8 mouse cellular contexts compared by ENCODE assay signal in genomic region chr3:32396794-32397460, GRCm38 (mm10). TPM values are rescaled to one million over a fixed set of nuclear protein-coding genes. Genes with fewer than 3 reads are reported as not detected.
DNase-seq lines count a peak whose midpoint lies in the region; ATAC-seq lines count a peak whose summit lies in the region.

No protein-coding gene starts in this region.

- intact Hi-C loops in heart, postnatal 14 days (cut with DNase I), result loop anchor here (1.0 to 5.0 kb wide), 3 partner anchors 32 to 55 kb away; no protein-coding TSS in a partner anchor

- H3K4me2 ChIP-seq in forebrain, embryonic 14.5 days (ENCODE audit: low read length), result peak overlapping the region; percentile 72
- peak overlapping the region; percentile 66 for H3K4me2 ChIP-seq in neural tube, embryonic 15.5 days

- H3K4me3 ChIP-seq in forebrain, embryonic 14.5 days (ENCODE audit: low read depth, low read length), result peak overlapping the region; percentile 74
- H3K4me3 ChIP-seq in neural tube, embryonic 15.5 days (replicated peaks), result peak overlapping the region; percentile 91

- DNase-seq in ES-CJ7 (ENCODE audit: low read depth, low spot score), result peak; percentile 98
- peak; percentile 96 for DNase-seq in cerebellum, adult 11 months
- DNase-seq in forebrain, embryonic 14.5 days (ENCODE audit: low spot score), result peak; percentile 99
- peak; percentile 96 to 97 for DNase-seq in heart, postnatal 14 days
- peak; percentile 97 for DNase-seq in layer of hippocampus, adult 11-12 months (ENCODE audit: low spot score)
- DNase-seq in lung, adult 18-20 months, result peak; percentile 99
- DNase-seq in testis, postnatal 14 days (ENCODE audit: low spot score), result peak; percentile 98

- H3K36me3 ChIP-seq in forebrain, embryonic 14.5 days (ENCODE audit: control insufficient read depth, insufficient read depth, low read length), result no peaks in the 10 kb centered on the region
- H3K36me3 ChIP-seq in neural tube, embryonic 15.5 days, result no peaks in the 10 kb centered on the region

- no peaks in the 10 kb centered on the region for H3K27me3 ChIP-seq in forebrain, embryonic 14.5 days (replicated peaks; ENCODE audit: control insufficient read depth, insufficient read depth, low read length)
- H3K27me3 ChIP-seq in neural tube, embryonic 15.5 days (replicated peaks), result no peaks in the 10 kb centered on the region

- H3K4me1 ChIP-seq in forebrain, embryonic 14.5 days (ENCODE audit: control insufficient read depth, insufficient read depth, low read length), result peaks cover 15% of the 10 kb centered on the region
- peaks cover 35% of the 10 kb centered on the region for H3K4me1 ChIP-seq in neural tube, embryonic 15.5 days

- peak overlapping the region; percentile 93 for H3K9ac ChIP-seq in forebrain, embryonic 14.5 days (ENCODE audit: low read length)
- peak overlapping the region; percentile 87 for H3K9ac ChIP-seq in neural tube, embryonic 15.5 days (replicated peaks)

- no peaks in the 10 kb centered on the region for H3K9me3 ChIP-seq in forebrain, embryonic 14.5 days (replicated peaks; ENCODE audit: control insufficient read depth, low read length)
- H3K9me3 ChIP-seq in neural tube, embryonic 15.5 days (replicated peaks), result no peaks in the 10 kb centered on the region

- peak; percentile 98 for ATAC-seq in forebrain, embryonic 14.5 days
- peak; percentile 98 for ATAC-seq in neural tube, embryonic 15.5 days (ENCODE audit: low FRiP score)

- under 1% methylated on average over 41 of the region's 77 CpGs for WGBS in forebrain, embryonic 14.5 days
- WGBS in neural tube, embryonic 15.5 days, result 0% methylated on average over 44 of the region's 77 CpGs

- H3K27ac ChIP-seq in forebrain, embryonic 14.5 days (ENCODE audit: low read depth, low read length), result peak overlapping the region; percentile 98
- peak overlapping the region; percentile 96 for H3K27ac ChIP-seq in neural tube, embryonic 15.5 days (replicated peaks)

RNA-seq across cellular contexts. Expression of gene Pik3ca, which starts 0.5 kb away (rescaled TPM):
- polyA plus RNA-seq in forebrain, embryonic 14.5 days (2014; fragmentation: Nextera tagmentation; extraction: Ambion mirVana), result 17.7 and 18.7 TPM in 2 replicates
- total RNA-seq in heart, postnatal 14 days (2021), result 10 to 100 TPM; 45.4 to 46.2 TPM
- 11.4 and 12.3 TPM in 2 replicates for polyA plus RNA-seq in neural tube, embryonic 15.5 days (2015; fragmentation: Nextera tagmentation; extraction: Ambion mirVana)

RNA-seq across cellular contexts. Expression of gene Zmat3, which starts 31.1 kb away (rescaled TPM):
- 6.8 and 7.2 TPM in 2 replicates for polyA plus RNA-seq in forebrain, embryonic 14.5 days (2014; fragmentation: Nextera tagmentation; extraction: Ambion mirVana)
- total RNA-seq in heart, postnatal 14 days (2021), result 1 to 10 TPM; 8.4 to 9.7 TPM
- polyA plus RNA-seq in neural tube, embryonic 15.5 days (2015; fragmentation: Nextera tagmentation; extraction: Ambion mirVana), result 7.5 and 7.6 TPM in 2 replicates

Comparison
In these comparisons a context has a peak if more than half of its experiments do, and no peak if none do; other contexts are left out.
1. Peak in every context shown above with its lines: DNase-seq, ATAC-seq, H3K4me3 ChIP-seq and H3K27ac ChIP-seq.